Mouse (Mus musculus) limb, embryonic 11.5 days (tissue): Measurements from ENCODE around the gene Neurod1. TPM values are rescaled to one million over a fixed set of nuclear protein-coding genes. Genes with fewer than 3 reads are reported as not detected.

Experiments used
- ATAC-seq: fragments of 200-750 bp; cut with Nextera tagmentation; 2 replicates; pipeline ENCODE4 v1.8.0; 2017; ENCODE audit warnings: low read depth; ENCODE audit not compliant: insufficient number of reproducible peaks, low FRiP score, low TSS enrichment
- DNase-seq: peaks from one replicate; pipeline ENCODE4 v3.0.0-alpha.2; 2015; ENCODE audit warnings: low spot score
- H3K27ac ChIP-seq: fragments of 300-500 bp; sonication (generic); replicated peaks from 2 replicates; pipeline ENCODE4 v1.5.1; 2014; ENCODE audit warnings: low read depth, mild to moderate bottlenecking, low read length
- H3K27me3 ChIP-seq: fragments of 300-500 bp; sonication (generic); 2 replicates; pipeline ENCODE4 v1.6.1; 2014; ENCODE audit warnings: mild to moderate bottlenecking, low read length, mixed read lengths; ENCODE audit not compliant: control insufficient read depth, insufficient read depth
- H3K36me3 ChIP-seq: fragments of 300-500 bp; sonication (generic); 2 replicates; pipeline ENCODE4 v1.6.1; 2014; ENCODE audit warnings: mild to moderate bottlenecking, low read length, moderate library complexity, mixed read lengths; ENCODE audit not compliant: control insufficient read depth, insufficient read depth
- H3K4me1 ChIP-seq: fragments of 300-500 bp; sonication (generic); 2 replicates; pipeline ENCODE4 v1.6.1; 2014; ENCODE audit warnings: low read length, mixed read lengths; ENCODE audit not compliant: control insufficient read depth, insufficient read depth
- H3K4me2 ChIP-seq: fragments of 300-500 bp; sonication (generic); 2 replicates; pipeline ENCODE4 v1.6.1; 2014; ENCODE audit warnings: low read depth, mild to moderate bottlenecking, moderate library complexity; ENCODE audit not compliant: severe bottlenecking
- H3K4me3 ChIP-seq: fragments of 300-500 bp; sonication (generic); 2 replicates; pipeline ENCODE4 v1.5.1; 2014; ENCODE audit warnings: low read depth, low read length
- H3K9ac ChIP-seq: fragments of 300-500 bp; sonication (generic); 2 replicates; pipeline ENCODE4 v1.6.1; 2014; ENCODE audit warnings: mild to moderate bottlenecking, low read length
- H3K9me3 ChIP-seq: fragments of 300-500 bp; sonication (generic); 2 replicates; pipeline ENCODE4 v1.6.1; 2016; ENCODE audit warnings: low read length; ENCODE audit not compliant: control insufficient read depth
- WGBS: fragments of 180-500 bp; shearing (Covaris S2); extraction: QIAGEN DNeasy Blood & Tissue Kit; methylation state at CpG from one replicate; pipeline ENCODE4 v1.1.7; 2014; 5-methylcytosine and 5-hydroxymethylcytosine counted together
- polyA plus RNA-seq: library from polyadenylated mRNA; unstranded; fragments of >200 nt; fragmentation: Nextera tagmentation; extraction: Ambion mirVana; gene quantifications from 2 replicates; pipeline ENCODE4 v1.2.1, GENCODE M21; 2014

Neurod1 gene
- polyA plus RNA-seq, 1 experiment from 2014 or later: 0.20 TPM

- WGBS: 71% methylated on average over 5 of the region's 5 CpGs
- no peaks in the 10 kb centered on the region for H3K27me3 ChIP-seq
- no peak overlapping the region for H3K27ac ChIP-seq
- no peak overlapping the region for H3K4me2 ChIP-seq
- no peaks in the 10 kb centered on the region for H3K4me1 ChIP-seq
- no peak for DNase-seq
- H3K9ac ChIP-seq: no peak overlapping the region
- ATAC-seq: no peak
- no peaks in the 10 kb centered on the region for H3K9me3 ChIP-seq
- H3K4me3 ChIP-seq: no peak overlapping the region
- no peaks in the 10 kb centered on the region for H3K36me3 ChIP-seq
Observed at GRCm38 (mm10) chr2:79405661-79406405, 50.7 kb downstream of the Neurod1 start.

Other genes starting within 250 kb of the Neurod1 start
- gene Itga4, start 201.3 kb downstream of the Neurod1 start, polyA plus RNA-seq: 7.8 and 8.6 TPM in 2 replicates
- 0.30 and 1.0 TPM in 2 replicates for gene Cerkl, start within 50 bp of the Neurod1 start, polyA plus RNA-seq
- 7.4 TPM in 2 replicates for gene Itprid2, start 178.6 kb upstream of the Neurod1 start, polyA plus RNA-seq